Mouse (Mus musculus) liver, embryonic 13.5 days (tissue): ENCODE measurements around the gene Tlx2. TPM values are rescaled to one million over a fixed set of nuclear protein-coding genes. Genes with fewer than 3 reads are reported as not detected.

ENCODE experiments used
- ATAC-seq: fragments of 200-750 bp; cut with Nextera tagmentation; 2 replicates; pipeline ENCODE4 v1.8.0; 2017; ENCODE audit warnings: low read depth, mild to moderate bottlenecking, moderate number of reproducible peaks, moderate library complexity
- DNase-seq: peaks from one replicate; pipeline ENCODE4 v3.0.0; 2022
- H3K27ac ChIP-seq: fragments of 300-500 bp; sonication (generic); 2 replicates; pipeline ENCODE4 v1.5.1; 2015; ENCODE audit warnings: moderate library complexity, mild to moderate bottlenecking, inconsistent platforms
- H3K27me3 ChIP-seq: fragments of 300-500 bp; sonication (generic); 2 replicates; pipeline ENCODE4 v1.6.1; 2015; ENCODE audit warnings: mild to moderate bottlenecking, inconsistent platforms
- H3K36me3 ChIP-seq: fragments of 300-500 bp; sonication (generic); 2 replicates; pipeline ENCODE4 v1.6.1; 2015; ENCODE audit warnings: mild to moderate bottlenecking, inconsistent platforms
- H3K4me1 ChIP-seq: fragments of 300-500 bp; sonication (generic); replicated peaks from 2 replicates; pipeline ENCODE4 v1.6.1; 2015; ENCODE audit warnings: inconsistent platforms
- H3K4me2 ChIP-seq: fragments of 300-500 bp; sonication (generic); 2 replicates; pipeline ENCODE4 v1.6.1; 2015; ENCODE audit warnings: inconsistent platforms, mild to moderate bottlenecking, moderate library complexity
- H3K4me3 ChIP-seq: fragments of 300-500 bp; sonication (generic); replicated peaks from 2 replicates; pipeline ENCODE4 v1.5.1; 2015; ENCODE audit warnings: mild to moderate bottlenecking, inconsistent platforms
- H3K9ac ChIP-seq: fragments of 300-500 bp; sonication (generic); 2 replicates; pipeline ENCODE4 v1.6.1; 2015; ENCODE audit warnings: mild to moderate bottlenecking, inconsistent platforms
- H3K9me3 ChIP-seq: fragments of 300-500 bp; sonication (generic); replicated peaks from 2 replicates; pipeline ENCODE4 v1.6.1; 2016; ENCODE audit warnings: inconsistent platforms
- WGBS: fragments of 180-500 bp; shearing (Covaris S2); methylation state at CpG from one replicate; pipeline ENCODE4 v1.1.7; 2015; ENCODE audit not compliant: insufficient replicate concordance; 5-methylcytosine and 5-hydroxymethylcytosine counted together
- polyA plus RNA-seq: library from polyadenylated mRNA; unstranded; fragments of >200 nt; fragmentation: Nextera tagmentation; extraction: Ambion mirVana; gene quantifications from 2 replicates; pipeline ENCODE4 v1.2.1, GENCODE M21; 2015

The Tlx2 gene
- polyA plus RNA-seq, 1 experiment from 2014 or later, result not detected

DNA sequence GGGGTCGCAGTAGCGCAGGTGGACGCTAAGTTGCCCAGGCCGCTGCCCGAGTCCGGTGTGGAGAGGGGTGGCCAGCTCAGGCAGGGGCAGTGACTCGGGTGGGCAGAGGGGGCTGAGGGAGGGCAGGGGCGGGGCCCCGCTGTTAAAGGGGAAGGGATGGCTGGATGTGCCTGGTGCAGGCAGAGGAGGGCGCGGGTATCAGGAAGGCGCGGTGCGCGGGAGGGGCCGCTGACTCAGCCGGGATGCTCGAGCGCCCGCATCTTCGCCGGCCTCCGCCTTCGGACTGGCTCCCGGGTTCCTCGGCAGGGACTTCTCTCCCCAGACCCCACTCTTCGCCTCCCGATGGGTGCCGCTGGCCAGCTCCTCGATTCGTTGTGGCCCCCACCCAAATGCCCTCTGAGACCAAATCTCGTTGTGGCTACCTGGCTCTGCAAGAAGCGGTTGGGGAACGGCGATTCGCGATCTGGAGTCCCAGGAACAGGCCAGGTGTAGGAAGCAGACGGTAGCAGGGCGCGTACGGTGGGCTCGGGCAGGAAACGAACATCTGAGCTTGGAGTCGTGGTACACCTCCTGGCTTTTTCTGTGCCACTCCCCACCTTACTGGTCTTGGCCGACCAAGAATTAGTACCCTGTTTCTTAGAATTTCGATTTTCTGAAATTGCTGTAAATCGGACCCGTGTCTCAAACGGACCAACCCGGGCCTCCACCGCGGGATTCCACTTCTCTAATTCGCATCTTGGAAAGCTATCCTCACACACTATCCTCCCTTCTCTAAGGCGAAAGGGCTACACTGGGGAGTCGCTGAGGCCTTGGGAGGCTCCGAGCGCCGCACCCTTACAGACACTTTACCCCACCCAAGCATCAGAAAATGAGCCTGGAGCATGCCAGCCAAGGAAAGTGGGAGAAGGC is 472 bp upstream of the Tlx2 start:
- H3K9ac ChIP-seq, result no peak overlapping the region
- no peak for DNase-seq
- peaks cover 34% of the 10 kb centered on the region for H3K4me1 ChIP-seq
- no peak for ATAC-seq
- peaks cover 100% of the 10 kb centered on the region for H3K27me3 ChIP-seq
- H3K27ac ChIP-seq, result no peak overlapping the region
- no peaks in the 10 kb centered on the region for H3K36me3 ChIP-seq
- no peaks in the 10 kb centered on the region for H3K9me3 ChIP-seq
- H3K4me3 ChIP-seq, result peak overlapping the region; percentile 38
- WGBS, result 2% methylated on average over 58 of the region's 58 CpGs
- peak overlapping the region; percentile 29 for H3K4me2 ChIP-seq

DNA sequence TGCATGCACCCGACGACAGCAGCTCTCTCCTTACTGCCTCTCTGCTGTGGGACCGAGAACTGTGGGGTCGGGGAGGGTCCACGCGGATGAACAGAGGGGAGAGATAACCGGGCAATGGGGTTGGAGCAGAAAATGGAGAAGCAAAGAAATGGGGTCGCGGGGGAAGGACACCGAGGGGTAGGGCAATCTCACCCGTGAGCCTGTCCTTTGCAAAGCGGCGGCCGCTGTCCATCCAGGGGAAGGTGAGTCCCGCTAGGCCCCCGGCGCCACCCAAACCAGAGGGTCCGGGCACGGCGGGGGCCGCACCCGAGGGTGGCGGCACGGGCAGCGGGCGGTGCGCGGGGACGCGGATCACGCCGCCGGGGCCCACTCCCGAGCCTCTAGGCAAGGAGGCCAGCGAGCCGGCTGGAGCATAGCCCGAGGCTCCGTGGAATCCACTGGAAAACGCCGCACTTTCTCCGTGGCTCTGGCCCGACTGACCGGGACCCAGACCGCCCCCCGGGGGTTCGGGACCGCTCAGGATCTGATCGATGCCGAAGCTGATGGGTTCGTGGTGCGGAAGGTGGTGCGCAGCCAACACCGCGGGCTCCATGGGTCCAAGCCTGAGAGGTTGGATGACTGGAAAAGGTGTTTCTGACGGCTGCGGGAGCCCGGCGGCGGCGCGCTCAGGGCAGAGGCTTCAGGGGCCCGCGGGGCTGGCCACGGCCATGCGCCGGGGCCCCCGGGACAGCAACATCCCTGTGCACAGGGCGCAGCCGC is 426 bp downstream of the Tlx2 start:
- Histone ChIP-seq H3K36me3 (no peaks in the 10 kb centered on the region), H3K4me1 (peaks cover 34% of the 10 kb centered on the region), H3K9ac (no peak overlapping the region), H3K9me3 (no peaks in the 10 kb centered on the region), H3K27ac (no peak overlapping the region), H3K27me3 (peaks cover 100% of the 10 kb centered on the region), H3K4me3 (peak overlapping the region; percentile 38), H3K4me2 (peak overlapping the region; percentile 53)
- ATAC-seq (no peak), DNase-seq (no peak)
- 3% methylated on average over 69 of the region's 69 CpGs for WGBS

DNA sequence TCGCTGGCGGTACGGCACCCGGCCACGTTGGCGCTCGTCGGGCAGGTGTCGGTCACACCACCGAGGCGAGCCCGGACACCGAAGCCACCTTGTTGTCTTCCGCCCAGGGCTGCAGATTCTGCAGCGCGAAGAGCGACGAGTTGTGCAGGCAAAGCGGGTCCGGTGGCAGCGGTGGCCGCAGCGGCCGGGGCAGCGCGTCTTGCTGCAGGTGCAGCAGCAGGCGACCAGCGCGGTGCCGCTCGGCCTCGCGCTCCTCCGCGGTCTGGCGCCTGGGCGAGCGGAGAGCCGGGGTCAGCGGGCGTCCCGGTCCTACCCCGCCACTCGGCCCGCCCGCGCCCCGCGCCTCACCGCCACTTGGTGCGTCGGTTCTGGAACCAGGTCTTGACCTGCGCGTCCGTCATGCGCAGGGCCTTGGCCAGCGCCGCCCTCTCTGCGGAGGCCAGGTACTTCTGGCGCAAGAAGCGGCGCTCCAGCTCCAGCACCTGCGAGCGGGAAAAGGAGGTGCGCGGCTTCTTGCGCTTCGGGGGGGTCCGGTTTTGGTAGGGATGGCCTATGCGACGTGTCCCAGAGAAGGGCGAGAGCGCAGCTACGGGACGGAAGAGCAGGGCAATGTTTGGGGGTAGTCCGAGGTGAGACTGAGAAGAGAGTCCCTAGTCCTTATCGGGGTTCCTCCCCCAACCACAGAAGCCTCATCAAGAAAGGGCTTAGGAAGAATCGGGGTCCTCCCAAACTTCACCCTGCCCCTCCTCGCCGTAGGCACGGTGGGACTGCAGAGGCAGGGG is 1.2 kb downstream of the Tlx2 start:
- H3K4me2 ChIP-seq, result peak overlapping the region; percentile 53
- no peak overlapping the region for H3K9ac ChIP-seq
- DNase-seq (no peak), ATAC-seq (no peak)
- H3K36me3 ChIP-seq, result no peaks in the 10 kb centered on the region
- H3K27ac ChIP-seq, result no peak overlapping the region
- H3K4me3 ChIP-seq, result peak overlapping the region; percentile 38
- H3K9me3 ChIP-seq, result no peaks in the 10 kb centered on the region
- peaks cover 100% of the 10 kb centered on the region for H3K27me3 ChIP-seq
- WGBS, result 2% methylated on average over 81 of the region's 81 CpGs
- peaks cover 34% of the 10 kb centered on the region for H3K4me1 ChIP-seq

DNA sequence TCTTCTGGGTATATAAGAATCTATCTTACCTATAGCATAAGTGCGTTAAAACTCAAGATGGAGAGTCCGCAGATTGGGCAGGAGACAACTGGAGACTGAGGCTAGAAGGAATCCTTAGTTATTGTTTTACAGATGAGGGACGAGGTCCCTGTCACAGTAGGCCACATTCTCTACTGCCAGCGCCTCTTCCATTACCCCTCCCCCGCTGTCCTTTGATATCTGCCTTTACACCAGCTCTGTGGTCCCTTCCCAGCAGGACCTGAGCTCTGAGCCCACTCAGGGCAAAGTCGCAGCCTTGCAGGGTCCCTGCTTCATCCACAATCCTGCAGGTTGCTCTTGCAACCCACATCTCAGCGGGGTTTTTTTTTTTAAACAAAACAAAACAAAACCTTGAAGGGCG is 1.9 kb downstream of the Tlx2 start:
- ATAC-seq (no peak), DNase-seq (no peak)
- peaks cover 100% of the 10 kb centered on the region for H3K27me3 ChIP-seq
- peaks cover 34% of the 10 kb centered on the region for H3K4me1 ChIP-seq
- no peak overlapping the region for H3K27ac ChIP-seq
- H3K4me3 ChIP-seq, result peak overlapping the region; percentile 38
- WGBS, result 8% methylated on average over 8 of the region's 8 CpGs
- no peaks in the 10 kb centered on the region for H3K36me3 ChIP-seq
- H3K9me3 ChIP-seq, result no peaks in the 10 kb centered on the region
- no peak overlapping the region for H3K9ac ChIP-seq
- peak overlapping the region; percentile 53 for H3K4me2 ChIP-seq

DNA sequence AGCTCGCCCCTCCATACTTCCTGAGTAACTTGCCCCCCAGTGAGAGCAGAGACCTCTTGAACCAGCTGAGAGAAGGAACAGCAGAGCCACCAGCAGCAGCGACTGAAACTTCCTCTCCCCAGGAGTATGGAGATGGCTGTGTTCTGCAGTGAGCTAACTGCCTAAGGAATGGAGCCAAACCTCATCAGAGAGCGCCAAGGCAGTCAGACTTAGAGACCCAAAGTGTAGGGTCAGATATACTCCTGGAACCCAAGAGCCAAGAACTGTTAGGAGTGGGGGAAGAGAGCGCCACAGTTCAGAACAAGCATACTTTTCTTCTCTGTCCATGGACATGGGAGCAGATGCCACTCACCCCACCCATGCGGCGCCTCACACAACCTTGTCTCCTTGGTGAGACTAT is 3.7 kb downstream of the Tlx2 start:
- no peak overlapping the region for H3K27ac ChIP-seq
- DNase-seq (no peak), ATAC-seq (no peak)
- no peaks in the 10 kb centered on the region for H3K9me3 ChIP-seq
- H3K4me1 ChIP-seq, result peaks cover 32% of the 10 kb centered on the region
- no peaks in the 10 kb centered on the region for H3K36me3 ChIP-seq
- H3K27me3 ChIP-seq, result peaks cover 100% of the 10 kb centered on the region
- no peak overlapping the region for H3K4me2 ChIP-seq
- H3K4me3 ChIP-seq, result no peak overlapping the region
- no peak overlapping the region for H3K9ac ChIP-seq
- WGBS, result 31% methylated on average over 6 of the region's 6 CpGs

DNA sequence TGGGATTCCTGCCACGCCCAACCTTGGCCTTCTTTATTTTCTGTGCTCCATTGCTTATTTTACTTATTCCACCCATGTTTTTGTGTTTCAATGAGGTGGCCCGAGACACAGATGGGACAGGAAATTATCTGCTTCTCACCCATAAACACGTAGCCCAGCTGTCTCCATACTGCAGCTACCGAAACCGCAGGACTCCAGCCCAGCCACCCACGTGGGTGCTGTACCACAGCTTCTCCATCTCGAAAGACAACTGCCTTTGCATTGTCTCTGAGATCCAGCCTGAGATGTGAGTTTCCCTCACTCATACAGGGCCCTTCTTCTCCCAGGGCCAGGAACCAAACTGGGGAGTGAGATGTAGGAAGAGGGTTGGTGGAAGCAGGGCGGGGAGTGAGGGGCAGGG is 4.1 kb downstream of the Tlx2 start:
- H3K4me2 ChIP-seq, result no peak overlapping the region
- H3K4me1 ChIP-seq, result peaks cover 28% of the 10 kb centered on the region
- H3K9ac ChIP-seq, result no peak overlapping the region
- H3K4me3 ChIP-seq, result no peak overlapping the region
- H3K36me3 ChIP-seq, result 0 out of 2 replicates have a peak, but pooled peaks cover 4% of the 10 kb centered on the region
- no peak overlapping the region for H3K27ac ChIP-seq
- DNase-seq (no peak), ATAC-seq (no peak)
- H3K27me3 ChIP-seq, result peaks cover 100% of the 10 kb centered on the region
- no peaks in the 10 kb centered on the region for H3K9me3 ChIP-seq
- 38% methylated on average over 8 of the region's 8 CpGs for WGBS

DNA sequence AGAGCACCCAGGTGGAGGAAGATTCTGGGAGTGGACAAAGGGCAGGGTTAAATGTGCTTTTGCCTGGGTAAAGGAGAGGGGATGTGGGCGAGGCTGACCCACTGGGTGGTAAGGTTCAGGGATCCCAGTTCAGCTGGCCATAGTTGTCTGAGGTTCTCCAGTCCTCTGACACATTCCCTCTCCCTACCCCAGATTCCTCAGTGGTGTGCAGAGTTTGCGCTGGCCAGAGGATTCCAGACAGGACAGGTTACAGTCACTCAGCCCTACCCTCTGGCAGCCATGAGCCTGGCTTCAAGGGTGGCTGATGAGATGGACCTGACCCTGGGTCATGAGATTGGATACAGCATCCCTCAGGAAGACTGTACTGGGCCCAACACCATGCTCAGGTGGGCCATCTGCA is 11.4 kb downstream of the Tlx2 start:
- Histone ChIP-seq H3K36me3 (peaks cover 33% of the 10 kb centered on the region), H3K4me3 (peak overlapping the region; percentile 41), H3K9ac (peak overlapping the region; percentile 52), H3K27me3 (peaks cover 41% of the 10 kb centered on the region), H3K9me3 (no peaks in the 10 kb centered on the region), H3K4me2 (peak overlapping the region; percentile 51), H3K4me1 (peaks cover 37% of the 10 kb centered on the region), H3K27ac (peak overlapping the region; percentile 56; the same call in 1 of the 2 replicates)
- ATAC-seq (no peak), DNase-seq (no peak)
- 78% methylated on average over 2 of the region's 2 CpGs for WGBS

DNA sequence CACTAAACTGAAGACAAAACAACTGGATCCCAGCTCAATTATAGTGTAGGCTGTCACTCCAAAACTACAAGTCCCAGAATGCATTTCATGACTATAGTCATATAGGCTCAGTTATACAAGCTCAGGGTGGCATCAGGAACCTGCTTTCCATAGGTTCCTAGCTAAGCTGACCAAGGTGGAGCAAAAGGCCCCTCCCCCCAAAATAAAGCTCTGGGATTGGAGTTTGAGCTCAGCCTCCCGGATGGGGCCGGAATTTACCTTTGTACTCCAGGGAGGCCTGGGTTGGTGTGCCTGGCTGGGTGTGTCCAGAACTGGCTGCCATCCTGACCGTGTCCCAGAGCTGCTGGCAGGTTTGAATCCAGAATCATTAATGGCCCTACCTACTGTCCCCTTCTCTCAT is 12.3 kb downstream of the Tlx2 start, which contains the start of gene Dqx1:
Gene Dqx1 (plus strand): TSS at position 55 of the 400 bp plus-strand sequence.
- no peak for DNase-seq
- Histone ChIP-seq H3K4me1 (peaks cover 44% of the 10 kb centered on the region), H3K27ac (peak within 1 kb of the TSS; percentile 56), H3K36me3 (peaks cover 33% of the 10 kb centered on the region), H3K4me2 (peak within 1 kb of the TSS; percentile 51), H3K9ac (peak within 1 kb of the TSS; percentile 100), H3K4me3 (peak within 1 kb of the TSS; percentile 100), H3K27me3 (peaks cover 32% of the 10 kb centered on the region), H3K9me3 (no peaks in the 10 kb centered on the region)
- WGBS, result 73% methylated on average over 3 of the region's 3 CpGs
- ATAC-seq, result no peak

DNA sequence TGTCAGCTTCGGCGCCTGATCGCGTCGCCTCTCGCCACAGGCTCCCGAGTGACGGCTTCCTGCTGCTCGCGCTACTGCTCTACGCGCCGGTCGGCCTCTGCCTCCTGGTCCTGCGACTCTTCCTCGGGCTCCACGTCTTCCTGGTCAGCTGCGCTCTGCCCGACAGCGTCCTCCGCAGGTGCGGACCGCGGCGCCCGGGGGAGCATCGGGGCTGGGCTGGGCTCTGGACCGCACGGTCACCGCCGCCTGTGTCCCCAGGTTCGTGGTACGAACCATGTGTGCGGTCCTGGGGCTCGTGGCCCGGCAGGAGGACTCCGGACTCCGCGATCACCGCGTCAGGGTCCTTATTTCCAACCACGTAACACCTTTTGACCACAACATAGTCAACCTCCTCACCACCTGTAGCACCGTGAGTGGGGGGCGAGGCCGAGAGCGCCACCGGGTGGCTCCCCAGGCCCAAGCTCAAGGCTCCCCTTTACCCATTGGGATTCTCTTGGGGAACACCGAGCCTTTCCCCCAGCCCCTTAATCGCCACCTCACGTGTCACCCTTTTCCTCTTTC is 15.1 kb downstream of the Tlx2 start, which contains the start of gene Htra2:
Gene Htra2 (minus strand): TSS at position 403 of the 561 bp plus-strand sequence.
- DNase-seq (no peak), ATAC-seq (peak; percentile 14)

DNA sequence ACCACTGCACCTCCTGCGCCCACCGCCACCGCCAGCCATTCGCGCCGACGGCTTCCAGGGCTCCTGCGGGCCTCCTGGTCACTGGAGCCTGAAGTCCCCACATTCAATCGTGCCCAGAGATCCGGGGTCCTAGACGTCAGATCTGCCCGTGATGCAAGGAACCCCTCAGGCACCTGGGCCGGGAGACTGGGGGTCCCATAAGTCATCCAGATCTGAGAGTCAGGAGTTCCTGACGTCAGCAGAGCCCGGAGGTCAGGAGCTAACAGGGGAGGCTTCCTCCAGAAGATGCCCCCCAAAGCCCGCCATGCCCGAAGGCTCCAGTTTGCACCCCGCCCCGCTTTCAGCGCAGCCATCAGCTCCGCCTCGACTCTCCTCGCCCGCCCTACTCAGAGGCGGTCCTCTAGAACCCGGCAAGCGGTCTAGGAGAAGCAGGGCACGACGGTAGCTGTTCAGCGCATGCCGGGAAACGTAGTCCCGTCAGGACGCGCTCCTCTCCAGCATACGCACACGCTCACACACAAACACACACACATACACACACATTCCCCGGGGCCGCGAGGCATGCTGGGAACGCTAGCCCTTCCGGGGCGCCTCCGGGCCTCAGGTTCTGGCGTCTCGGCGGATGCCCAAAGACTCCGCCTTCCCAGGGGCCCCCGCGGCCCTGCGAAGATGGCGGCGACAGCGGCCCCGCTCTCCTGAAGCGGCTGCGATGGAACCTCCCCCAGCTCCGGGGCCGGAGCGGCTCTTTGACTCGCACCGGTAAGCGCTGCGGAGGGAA is 15.8 kb downstream of the Tlx2 start, which contains the start of gene Aup1:
Gene Aup1 (plus strand): TSS at position 448 of the 778 bp plus-strand sequence.
- H3K36me3 ChIP-seq, result peaks cover 54% of the 10 kb centered on the region
- H3K4me3 ChIP-seq, result peak within 1 kb of the TSS; percentile 100
- H3K9me3 ChIP-seq, result no peaks in the 10 kb centered on the region
- H3K4me1 ChIP-seq, result peaks cover 65% of the 10 kb centered on the region
- WGBS, result under 1% methylated on average over 64 of the region's 64 CpGs
- peak within 1 kb of the TSS; percentile 97 for H3K4me2 ChIP-seq
- ATAC-seq, result peak; percentile 95
- H3K27me3 ChIP-seq, result 0 out of 2 replicates have a peak, but pooled peaks cover 4% of the 10 kb centered on the region
- peak within 1 kb of the TSS; percentile 97 for H3K27ac ChIP-seq
- H3K9ac ChIP-seq, result peak within 1 kb of the TSS; percentile 100
- DNase-seq, result peak; percentile 98

More for the DNA sequence above, 15.1 kb downstream of the Tlx2 start, which contains the start of gene Htra2:
- Histone ChIP-seq H3K9ac (peak within 1 kb of the TSS; percentile 100), H3K4me1 (peaks cover 65% of the 10 kb centered on the region), H3K27me3 (peaks cover 5% of the 10 kb centered on the region), H3K27ac (peak within 1 kb of the TSS; percentile 97), H3K4me3 (peak within 1 kb of the TSS; percentile 100), H3K36me3 (peaks cover 54% of the 10 kb centered on the region), H3K4me2 (peak within 1 kb of the TSS; percentile 97), H3K9me3 (no peaks in the 10 kb centered on the region)
- under 1% methylated on average over 50 of the region's 50 CpGs for WGBS
